Mouse (Mus musculus) T-helper 17 cell (primary cell): ENCODE measurements around the gene Ctdspl.

Experiments
- in situ Hi-C, 2 experiments: fragments of 300-600 bp; cut with MboI, MseI; formaldehyde crosslinking; loops; 1 replicate in 1 of 2; 2 replicates in 1 of 2; pipeline ENCODE4 v1.15.1; 2025; ENCODE audit warnings: high pct_unique_total_duplicates in 2 of 2

Gene Ctdspl

GRCm38 (mm10) chr9:118926111-118926650, at the start of gene Ctdspl:
Ctdspl (plus strand) TSS chr9:118926453.
- in situ Hi-C loops = no loop called here

- in situ Hi-C loops = loop anchor here in 1 of 2 experiments (5.0 kb wide), 1 partner anchor 270 kb away; the partner anchor contains the start of gene Itga9
Measured at GRCm38 (mm10) chr9:118876902-118877301, 49.4 kb upstream of the Ctdspl start.

- in situ Hi-C loops = loop anchor here in 1 of 2 experiments (5.0 kb wide), 1 partner anchor 270 kb away; the partner anchor contains the start of gene Itga9
Measured at GRCm38 (mm10) chr9:118877365-118878008, 48.8 kb upstream of the Ctdspl start.

GRCm38 (mm10) chr9:118878596-118878995, 47.7 kb upstream of the Ctdspl start:
- in situ Hi-C loops = loop anchor here in 1 of 2 experiments (5.0 kb wide), 1 partner anchor 271 kb away; the partner anchor contains the start of gene Itga9

GRCm38 (mm10) chr9:118881281-118881945, 44.8 kb upstream of the Ctdspl start:
- in situ Hi-C loops = no loop called here

- in situ Hi-C loops = no loop called here
Measured at GRCm38 (mm10) chr9:118881946-118882284, 44.3 kb upstream of the Ctdspl start.

- in situ Hi-C loops = no loop called here
Measured at GRCm38 (mm10) chr9:118883150-118883549, 43.1 kb upstream of the Ctdspl start.

- in situ Hi-C loops = no loop called here
Measured at GRCm38 (mm10) chr9:118885785-118886184, 40.5 kb upstream of the Ctdspl start.

- in situ Hi-C loops = no loop called here
Measured at GRCm38 (mm10) chr9:118887201-118887600, 39.1 kb upstream of the Ctdspl start.

GRCm38 (mm10) chr9:118887734-118888133, 38.5 kb upstream of the Ctdspl start:
- in situ Hi-C loops = no loop called here

GRCm38 (mm10) chr9:118890149-118890548, 36.1 kb upstream of the Ctdspl start:
- in situ Hi-C loops = no loop called here

GRCm38 (mm10) chr9:118890645-118891044, 35.6 kb upstream of the Ctdspl start:
- in situ Hi-C loops = no loop called here

- in situ Hi-C loops = no loop called here
Measured at GRCm38 (mm10) chr9:118891068-118891467, 35.2 kb upstream of the Ctdspl start.

GRCm38 (mm10) chr9:118891593-118891992, 34.7 kb upstream of the Ctdspl start:
- in situ Hi-C loops = no loop called here

GRCm38 (mm10) chr9:118895101-118895500, 31.2 kb upstream of the Ctdspl start:
- in situ Hi-C loops = no loop called here

GRCm38 (mm10) chr9:118900677-118901076, 25.6 kb upstream of the Ctdspl start:
- in situ Hi-C loops = no loop called here

- in situ Hi-C loops = no loop called here
Measured at GRCm38 (mm10) chr9:118901917-118902316, 24.3 kb upstream of the Ctdspl start.

- in situ Hi-C loops = no loop called here
Measured at GRCm38 (mm10) chr9:118907934-118908620, 18.2 kb upstream of the Ctdspl start.

- in situ Hi-C loops = loop anchor here (10.0 kb wide), 1 partner anchor 122 kb away; no protein-coding TSS in a partner anchor
Measured at GRCm38 (mm10) chr9:118913048-118913447, 13.2 kb upstream of the Ctdspl start.

- in situ Hi-C loops = loop anchor here (10.0 kb wide), 1 partner anchor 121 kb away; no protein-coding TSS in a partner anchor
Measured at GRCm38 (mm10) chr9:118913613-118914012, 12.6 kb upstream of the Ctdspl start.

GRCm38 (mm10) chr9:118914589-118914988, 11.7 kb upstream of the Ctdspl start:
- in situ Hi-C loops = loop anchor here (10.0 kb wide), 1 partner anchor 120 kb away; no protein-coding TSS in a partner anchor

GRCm38 (mm10) chr9:118915290-118915689, 11.0 kb upstream of the Ctdspl start:
- in situ Hi-C loops = loop anchor here (5.0 to 10.0 kb wide), 2 partner anchors 120 to 152 kb away; no protein-coding TSS in a partner anchor
